Mouse (Mus musculus): Measurements from ENCODE around the gene Ipo7. TPM values are rescaled to one million over a fixed set of nuclear protein-coding genes. Genes with fewer than 3 reads are reported as not detected.

Ipo7 gene
- polyA plus RNA-seq, 1 experiment from 2014 or later, result 48.6 TPM

- no peak overlapping the region for H3K27ac ChIP-seq (ENCODE audit: low read length)
- H3K9ac ChIP-seq (ENCODE audit: low read depth, low read length), result no peak overlapping the region
- no peak overlapping the region for H3K4me3 ChIP-seq (ENCODE audit: low read depth, low read length)
- peaks cover 7% of the 10 kb centered on the region for H3K36me3 ChIP-seq (ENCODE audit: control insufficient read depth, insufficient read depth, low read length)
- no peak for ATAC-seq
- no peaks in the 10 kb centered on the region for H3K27me3 ChIP-seq (ENCODE audit: control insufficient read depth, insufficient read depth, low read depth, low read length)
- H3K4me2 ChIP-seq (ENCODE audit: low read length), result no peak overlapping the region
- peaks cover 8% of the 10 kb centered on the region for H3K4me1 ChIP-seq (ENCODE audit: control insufficient read depth, insufficient read depth, low read length)
- WGBS, result 85% methylated on average over 12 of the region's 12 CpGs
- H3K9me3 ChIP-seq (replicated peaks; ENCODE audit: control insufficient read depth, low read length, poor library complexity, severe bottlenecking), result no peaks in the 10 kb centered on the region
Observed at GRCm38 (mm10) chr7:110059092-110059785, 41.2 kb downstream of the Ipo7 start.

GRCm38 (mm10) chr7:110060106-110060668 is 42.1 kb downstream of the Ipo7 start:
- peak overlapping the region; percentile 52 for H3K4me3 ChIP-seq (ENCODE audit: low read depth, low read length)
- H3K27ac ChIP-seq (ENCODE audit: low read length), result peak overlapping the region; percentile 95
- H3K4me1 ChIP-seq (ENCODE audit: control insufficient read depth, insufficient read depth, low read length), result peaks cover 8% of the 10 kb centered on the region
- 18% methylated on average over 5 of the region's 5 CpGs for WGBS
- no peak for ATAC-seq
- H3K9ac ChIP-seq (ENCODE audit: low read depth, low read length), result peak overlapping the region; percentile 83
- peak overlapping the region; percentile 71 for H3K4me2 ChIP-seq (ENCODE audit: low read length)
- no peaks in the 10 kb centered on the region for H3K27me3 ChIP-seq (ENCODE audit: control insufficient read depth, insufficient read depth, low read depth, low read length)
- H3K9me3 ChIP-seq (replicated peaks; ENCODE audit: control insufficient read depth, low read length, poor library complexity, severe bottlenecking), result no peaks in the 10 kb centered on the region
- 0 out of 2 replicates have a peak, but pooled peaks cover 3% of the 10 kb centered on the region for H3K36me3 ChIP-seq (ENCODE audit: control insufficient read depth, insufficient read depth, low read length)

GRCm38 (mm10) chr7:110060669-110061198 is 42.7 kb downstream of the Ipo7 start:
- WGBS, result under 1% methylated on average over 26 of the region's 26 CpGs
- peak; percentile 33 for ATAC-seq
- Histone ChIP-seq H3K36me3 (ENCODE audit: control insufficient read depth, insufficient read depth, low read length) (0 out of 2 replicates have a peak, but pooled peaks cover 2% of the 10 kb centered on the region), H3K27me3 (ENCODE audit: control insufficient read depth, insufficient read depth, low read depth, low read length) (no peaks in the 10 kb centered on the region), H3K4me3 (ENCODE audit: low read depth, low read length) (peak overlapping the region; percentile 52), H3K9ac (ENCODE audit: low read depth, low read length) (peak overlapping the region; percentile 83), H3K27ac (ENCODE audit: low read length) (peak overlapping the region; percentile 95), H3K4me2 (ENCODE audit: low read length) (peak overlapping the region; percentile 71), H3K4me1 (ENCODE audit: control insufficient read depth, insufficient read depth, low read length) (peaks cover 8% of the 10 kb centered on the region), H3K9me3 (replicated peaks; ENCODE audit: control insufficient read depth, low read length, poor library complexity, severe bottlenecking) (no peaks in the 10 kb centered on the region)

- under 1% methylated on average over 34 of the region's 34 CpGs for WGBS
- no peaks in the 10 kb centered on the region for H3K27me3 ChIP-seq (ENCODE audit: control insufficient read depth, insufficient read depth, low read depth, low read length)
- H3K9me3 ChIP-seq (replicated peaks; ENCODE audit: control insufficient read depth, low read length, poor library complexity, severe bottlenecking), result no peaks in the 10 kb centered on the region
- peak within 1 kb of the TSS; percentile 59 for H3K4me3 ChIP-seq (ENCODE audit: low read depth, low read length)
- H3K4me1 ChIP-seq (ENCODE audit: control insufficient read depth, insufficient read depth, low read length), result peaks cover 8% of the 10 kb centered on the region
- peak; percentile 99 for ATAC-seq
- peak within 1 kb of the TSS; percentile 71 for H3K4me2 ChIP-seq (ENCODE audit: low read length)
- H3K9ac ChIP-seq (ENCODE audit: low read depth, low read length), result peak within 1 kb of the TSS; percentile 91
- H3K36me3 ChIP-seq (ENCODE audit: control insufficient read depth, insufficient read depth, low read length), result 0 out of 2 replicates have a peak, but pooled peaks cover 2% of the 10 kb centered on the region
- peak within 1 kb of the TSS; percentile 99 for H3K27ac ChIP-seq (ENCODE audit: low read length)
Observed at GRCm38 (mm10) chr7:110061199-110061751, 43.2 kb downstream of the Ipo7 start, which contains the start of gene Zfp143. TSS of gene Zfp143 (plus strand) at chr7:110061217.

GRCm38 (mm10) chr7:110061752-110062273 is 43.7 kb downstream of the Ipo7 start:
- no peaks in the 10 kb centered on the region for H3K27me3 ChIP-seq (ENCODE audit: control insufficient read depth, insufficient read depth, low read depth, low read length)
- peak overlapping the region; percentile 91 for H3K9ac ChIP-seq (ENCODE audit: low read depth, low read length)
- peak overlapping the region; percentile 64 for H3K4me2 ChIP-seq (ENCODE audit: low read length)
- H3K9me3 ChIP-seq (replicated peaks; ENCODE audit: control insufficient read depth, low read length, poor library complexity, severe bottlenecking), result no peaks in the 10 kb centered on the region
- 0% methylated on average over 40 of the region's 48 CpGs for WGBS
- H3K4me3 ChIP-seq (ENCODE audit: low read depth, low read length), result peak overlapping the region; percentile 59
- peaks cover 8% of the 10 kb centered on the region for H3K4me1 ChIP-seq (ENCODE audit: control insufficient read depth, insufficient read depth, low read length)
- peak overlapping the region; percentile 99 for H3K27ac ChIP-seq (ENCODE audit: low read length)
- 0 out of 2 replicates have a peak, but pooled peaks cover 2% of the 10 kb centered on the region for H3K36me3 ChIP-seq (ENCODE audit: control insufficient read depth, insufficient read depth, low read length)
- peak; percentile 71 for ATAC-seq

GRCm38 (mm10) chr7:110063731-110064130 is 45.7 kb downstream of the Ipo7 start:
- Histone ChIP-seq H3K27me3 (ENCODE audit: control insufficient read depth, insufficient read depth, low read depth, low read length) (no peaks in the 10 kb centered on the region), H3K4me3 (ENCODE audit: low read depth, low read length) (no peak overlapping the region), H3K4me1 (ENCODE audit: control insufficient read depth, insufficient read depth, low read length) (peaks cover 8% of the 10 kb centered on the region), H3K9ac (ENCODE audit: low read depth, low read length) (no peak overlapping the region), H3K36me3 (ENCODE audit: control insufficient read depth, insufficient read depth, low read length) (no peaks in the 10 kb centered on the region), H3K27ac (ENCODE audit: low read length) (no peak overlapping the region), H3K4me2 (ENCODE audit: low read length) (no peak overlapping the region), H3K9me3 (replicated peaks; ENCODE audit: control insufficient read depth, low read length, poor library complexity, severe bottlenecking) (no peaks in the 10 kb centered on the region)
- ATAC-seq, result no peak
- WGBS, result 98% methylated on average over 9 of the region's 9 CpGs

- no peak overlapping the region for H3K4me2 ChIP-seq (ENCODE audit: low read length)
- H3K36me3 ChIP-seq (ENCODE audit: control insufficient read depth, insufficient read depth, low read length), result peaks cover 5% of the 10 kb centered on the region
- H3K27ac ChIP-seq (ENCODE audit: low read length), result no peak overlapping the region
- no peak overlapping the region for H3K9ac ChIP-seq (ENCODE audit: low read depth, low read length)
- no peaks in the 10 kb centered on the region for H3K9me3 ChIP-seq (replicated peaks; ENCODE audit: control insufficient read depth, low read length, poor library complexity, severe bottlenecking)
- H3K27me3 ChIP-seq (ENCODE audit: control insufficient read depth, insufficient read depth, low read depth, low read length), result no peaks in the 10 kb centered on the region
- no peak for ATAC-seq
- WGBS, result 93% methylated on average over 2 of the region's 2 CpGs
- H3K4me1 ChIP-seq (ENCODE audit: control insufficient read depth, insufficient read depth, low read length), result no peaks in the 10 kb centered on the region
- H3K4me3 ChIP-seq (ENCODE audit: low read depth, low read length), result no peak overlapping the region
Observed at GRCm38 (mm10) chr7:110069070-110069469, 51.0 kb downstream of the Ipo7 start.

GRCm38 (mm10) chr7:110078168-110078567 is 60.1 kb downstream of the Ipo7 start:
- Histone ChIP-seq H3K9me3 (replicated peaks; ENCODE audit: control insufficient read depth, low read length, poor library complexity, severe bottlenecking) (no peaks in the 10 kb centered on the region), H3K4me1 (ENCODE audit: control insufficient read depth, insufficient read depth, low read length) (no peaks in the 10 kb centered on the region), H3K27ac (ENCODE audit: low read length) (no peak overlapping the region), H3K36me3 (ENCODE audit: control insufficient read depth, insufficient read depth, low read length) (peaks cover 55% of the 10 kb centered on the region), H3K27me3 (ENCODE audit: control insufficient read depth, insufficient read depth, low read depth, low read length) (no peaks in the 10 kb centered on the region), H3K4me2 (ENCODE audit: low read length) (no peak overlapping the region), H3K9ac (ENCODE audit: low read depth, low read length) (no peak overlapping the region), H3K4me3 (ENCODE audit: low read depth, low read length) (no peak overlapping the region)
- 95% methylated on average over 5 of the region's 5 CpGs for WGBS
- ATAC-seq, result no peak
